Mouse (Mus musculus) adrenal gland (tissue): Measurements from ENCODE around the gene Nrbp1.

Experiments used
- intact Hi-C: fragments of 180-260 bp; cut with DNase I; formaldehyde crosslinking; loops from one replicate; pipeline ENCODE4 v1.15.1; 2025
- long read RNA-seq, 2 experiments: library from polyadenylated mRNA; unstranded; transcript quantifications; one replicate each; pipeline ENCODE4 v2.0.0; 2020; ENCODE audit warnings: borderline replicate concordance in 1 of 2; ENCODE audit not compliant: insufficient replicate concordance in 1 of 2

The Nrbp1 gene
- long read RNA-seq, experiment 1, transcript Nrbp1-201 (18 exons, 2,203 nt): major isoform, 47 of 71 reads
- long read RNA-seq, experiment 1, partial matches to known transcripts: 7 of 71 reads
- long read RNA-seq, experiment 1, other reads (novel, unspliced or antisense): 17 of 71 reads
- long read RNA-seq, experiment 2, transcript Nrbp1-201 (18 exons, 2,203 nt): major isoform, 42 of 63 reads
- long read RNA-seq, experiment 2, partial matches to known transcripts: 5 of 63 reads
- long read RNA-seq, experiment 2, other reads (novel, unspliced or antisense): 15 of 63 reads

DNA sequence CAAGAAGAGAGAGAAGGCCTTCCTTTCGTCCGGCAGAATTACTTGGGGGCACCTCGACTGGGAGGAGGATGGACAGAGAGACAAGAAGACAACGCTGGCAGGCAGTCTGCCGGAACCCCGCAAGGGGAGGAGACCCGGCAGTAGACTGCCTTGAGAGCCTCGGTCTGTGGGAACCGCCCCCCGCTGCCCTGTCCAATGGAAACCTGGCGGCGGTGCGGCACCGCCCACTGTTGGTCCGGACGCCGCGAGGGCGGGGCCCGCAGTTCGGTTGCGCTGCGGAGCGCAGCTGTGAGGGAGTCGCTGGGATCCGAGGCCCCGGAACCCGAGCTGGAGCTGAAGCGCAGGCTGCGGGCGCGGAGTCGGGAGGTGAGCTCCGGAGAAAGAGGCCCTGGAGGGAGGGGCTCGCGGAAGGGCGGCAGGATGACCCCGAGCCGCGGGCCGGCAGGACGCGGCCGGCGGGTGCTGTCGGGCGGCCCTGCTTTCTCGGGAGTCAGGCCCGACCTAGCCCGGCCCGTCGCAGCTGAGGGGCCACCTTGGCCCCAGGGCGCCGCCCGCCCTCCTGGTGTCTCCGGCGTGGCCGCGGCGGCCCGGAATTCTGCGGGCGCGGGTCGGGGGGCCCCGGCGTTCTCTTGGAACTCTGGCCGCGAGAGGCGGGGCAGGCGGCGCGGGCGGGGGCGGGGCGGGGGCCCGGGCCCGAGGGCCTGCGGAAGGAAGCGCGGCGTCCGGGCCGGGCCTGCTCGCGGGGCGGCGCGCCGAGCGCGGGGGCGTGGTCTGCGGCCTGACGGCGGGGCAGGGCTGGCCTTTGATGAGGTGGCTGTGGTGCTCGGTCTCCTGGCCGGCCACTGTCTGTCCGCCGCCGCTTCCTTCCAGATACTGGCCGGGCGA lies at the start of gene Nrbp1, which contains the start of gene Gm9970:
Gene Nrbp1, plus strand, starts transcription at position 228 of the 885 bp plus-strand sequence.
Gene Gm9970, minus strand, starts transcription at position 596 of the 885 bp plus-strand sequence.
- intact Hi-C loops: no loop called here

DNA sequence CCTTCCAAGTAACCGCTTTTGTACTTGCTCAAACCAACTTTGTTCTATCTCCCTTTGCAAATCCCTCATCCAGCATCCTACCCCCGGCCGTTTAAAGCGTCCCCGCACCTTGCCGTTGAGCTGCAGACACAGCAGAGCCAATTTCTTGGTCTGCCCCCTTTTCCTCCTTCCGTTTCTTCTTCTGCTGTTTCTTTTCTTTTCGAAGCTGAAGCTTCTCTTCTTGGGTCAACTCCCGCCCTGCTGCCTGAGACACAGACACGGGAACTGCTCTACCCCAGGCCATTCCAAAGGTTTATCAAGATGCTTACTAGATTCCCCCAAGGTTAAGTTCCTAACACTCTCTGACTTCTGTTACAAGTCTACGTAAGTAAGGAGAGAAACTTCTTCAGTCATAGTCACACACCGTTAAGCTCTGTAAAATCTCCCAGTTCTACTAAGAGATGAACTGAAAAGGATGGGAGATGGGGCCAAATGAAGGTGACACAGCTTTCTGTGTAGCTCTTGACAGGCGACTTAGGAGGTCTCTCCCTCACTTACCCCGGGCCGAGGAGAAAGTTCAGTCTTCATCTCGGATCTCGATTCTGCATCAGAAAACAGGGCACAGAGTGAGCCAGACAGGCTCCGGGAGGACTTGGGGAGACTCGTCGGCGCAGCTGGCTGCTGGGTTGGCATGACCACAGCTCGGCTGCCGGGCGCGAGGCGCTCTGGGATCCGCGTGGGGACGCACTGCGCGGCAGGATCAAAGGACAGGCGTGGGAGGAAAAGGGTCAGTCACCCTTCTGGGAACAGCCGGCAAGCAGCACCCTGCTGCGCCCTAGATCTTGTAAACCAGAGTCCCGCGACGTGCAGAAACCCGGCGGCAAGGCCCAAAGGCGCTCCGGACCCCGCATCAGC lies 48.4 kb upstream of the Nrbp1 start:
- intact Hi-C loops: no loop called here

DNA sequence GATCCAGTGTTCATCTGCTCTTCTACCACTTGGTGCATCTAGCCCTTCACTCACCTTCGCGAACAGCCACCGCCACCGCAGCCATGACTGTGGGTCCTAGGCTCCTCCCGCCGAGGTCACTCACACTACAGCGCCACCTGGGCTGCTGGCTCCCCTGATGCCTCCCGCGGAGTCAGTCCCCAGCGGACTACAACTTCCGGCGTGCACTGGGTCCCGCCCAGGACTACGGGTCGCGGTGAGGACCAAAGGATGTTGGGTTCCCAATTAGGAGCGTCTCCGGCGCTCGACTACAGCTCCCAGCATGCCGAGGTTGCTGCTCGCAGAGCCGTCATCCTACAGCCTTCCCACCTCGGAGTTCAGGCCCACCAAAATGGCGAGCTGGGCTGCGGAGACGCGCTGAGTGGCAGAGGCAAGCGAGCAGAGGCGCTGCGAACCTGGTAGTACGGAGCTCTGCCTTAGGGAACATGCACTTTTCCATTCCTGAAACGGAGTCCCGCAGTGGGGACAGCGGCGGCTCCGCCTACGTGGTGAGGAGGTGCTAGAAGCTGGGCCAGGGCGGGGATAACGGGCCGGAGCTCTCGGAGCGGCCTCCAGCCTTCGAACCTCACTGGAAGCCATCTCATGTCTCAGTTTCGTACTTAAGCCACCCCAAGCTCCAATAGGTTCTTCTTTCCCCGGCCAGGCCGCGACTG lies 47.6 kb upstream of the Nrbp1 start, which contains the start of the genes Snx17 and Eif2b4:
Gene Snx17, plus strand, starts transcription at position 289 of the 692 bp plus-strand sequence.
Gene Eif2b4, minus strand, starts transcription at position 492 of the 692 bp plus-strand sequence.
- intact Hi-C loops: no loop called here

DNA sequence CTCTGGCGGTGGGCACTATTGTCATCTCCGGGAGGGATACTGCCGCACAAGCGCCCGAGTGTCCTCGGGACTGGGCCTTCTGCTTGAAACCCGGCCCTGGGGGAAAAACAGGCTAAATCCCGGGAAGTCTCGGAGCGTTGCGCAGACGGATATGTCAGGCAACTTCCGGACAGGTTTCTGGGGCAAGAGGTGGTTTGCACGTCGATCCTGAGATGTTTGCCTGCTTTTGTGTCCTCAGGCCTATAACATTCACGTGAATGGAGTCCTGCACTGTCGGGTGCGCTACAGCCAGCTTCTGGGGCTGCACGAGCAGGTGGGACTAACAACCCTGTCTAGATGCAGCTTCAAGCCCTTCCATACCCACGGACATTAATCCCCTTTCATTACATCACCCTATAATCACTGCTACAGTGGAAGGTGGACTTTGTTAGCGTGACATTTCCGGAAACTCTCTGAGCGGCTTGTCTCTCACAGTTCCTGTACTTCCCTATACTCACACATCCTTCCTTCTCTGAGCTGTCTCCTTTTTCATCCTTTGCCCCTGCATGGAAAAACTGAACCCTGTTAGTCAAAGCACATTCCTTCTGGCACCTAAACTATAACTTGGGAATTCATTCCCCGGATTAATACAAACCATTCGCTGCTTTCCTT lies 46.9 kb upstream of the Nrbp1 start:
- intact Hi-C loops: no loop called here

DNA sequence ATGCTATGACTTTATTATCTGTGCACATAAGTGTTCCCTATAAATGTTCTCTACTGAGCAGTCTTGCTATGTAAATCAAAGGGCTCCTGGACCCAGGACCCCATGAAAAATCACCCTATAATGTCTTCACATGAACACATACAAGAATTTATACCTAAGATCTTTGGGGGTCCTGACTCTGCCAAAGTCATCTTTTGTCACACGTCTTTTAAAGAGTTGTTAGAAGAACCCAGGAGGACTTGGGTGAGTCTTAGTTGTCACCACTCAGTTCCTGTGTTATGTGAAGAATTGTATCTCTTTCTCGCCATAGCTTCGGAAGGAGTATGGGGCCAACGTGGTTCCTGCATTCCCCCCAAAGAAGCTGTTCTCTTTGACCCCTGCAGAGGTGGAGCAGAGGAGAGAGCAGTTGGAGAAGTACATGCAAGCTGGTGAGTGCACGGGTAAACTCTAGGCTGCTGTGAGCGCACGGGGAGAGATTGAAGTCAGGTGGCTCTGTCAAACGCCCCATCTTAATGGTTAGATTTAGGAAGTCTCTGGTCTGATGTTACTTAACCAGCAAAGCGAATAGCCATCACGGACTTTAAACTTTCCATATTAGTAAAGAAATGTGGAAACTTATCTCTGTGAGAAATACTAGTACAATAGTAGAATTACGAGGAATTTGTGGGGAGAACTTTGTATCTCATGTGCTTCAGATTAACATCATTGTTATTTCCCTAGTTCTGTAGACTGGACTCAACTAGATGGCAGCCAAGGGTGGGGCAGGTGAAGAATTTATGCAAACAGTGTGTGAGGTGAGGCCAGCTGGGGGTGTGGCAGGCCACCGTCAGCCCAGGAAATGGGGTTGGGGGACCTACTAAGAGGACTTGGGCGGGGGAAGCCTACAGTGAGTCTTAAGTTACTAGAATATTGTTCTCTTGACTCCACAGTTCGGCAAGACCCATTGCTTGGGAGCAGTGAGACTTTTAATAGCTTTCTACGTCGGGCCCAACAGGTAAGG lies 45.9 kb upstream of the Nrbp1 start:
- intact Hi-C loops: no loop called here

DNA sequence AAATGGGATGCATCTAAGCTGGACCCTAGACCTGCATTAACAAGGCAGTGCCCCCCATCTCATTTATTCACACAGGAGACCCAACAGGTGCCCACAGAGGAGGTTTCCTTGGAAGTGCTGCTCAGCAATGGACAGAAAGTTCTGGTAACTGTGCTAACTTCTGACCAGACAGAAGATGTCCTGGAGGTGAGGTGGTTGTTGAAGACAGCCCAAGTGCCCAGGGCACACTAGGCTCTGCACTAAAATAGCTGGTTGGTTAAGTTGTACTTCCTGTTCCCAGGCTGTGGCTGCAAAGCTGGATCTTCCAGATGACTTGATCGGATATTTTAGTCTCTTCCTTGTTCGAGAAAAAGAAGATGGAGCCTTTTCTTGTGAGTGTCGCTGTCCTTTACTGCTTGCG lies 45.0 kb upstream of the Nrbp1 start:
- intact Hi-C loops: no loop called here

DNA sequence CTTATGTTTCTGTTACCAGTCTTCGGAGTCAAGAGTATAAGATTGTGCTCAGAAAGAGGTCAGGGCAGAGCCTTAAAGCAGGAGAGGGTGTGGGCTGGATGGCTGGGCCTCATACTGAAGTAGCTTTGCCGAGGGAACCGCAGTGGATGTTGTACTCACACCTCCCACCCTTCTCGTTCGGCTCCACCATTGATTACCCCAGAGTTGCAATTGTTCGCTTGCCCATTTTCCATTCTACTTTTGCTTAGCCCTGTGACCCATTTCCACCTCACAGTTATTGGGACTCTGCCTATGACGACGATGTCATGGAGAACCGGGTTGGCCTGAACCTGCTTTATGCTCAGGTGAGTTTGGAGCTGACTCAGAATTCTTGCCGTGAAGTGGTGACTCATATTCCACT lies 44.5 kb upstream of the Nrbp1 start:
- intact Hi-C loops: no loop called here

- intact Hi-C loops: no loop called here
Measured at GRCm38 (mm10) chr5:31197072-31197471, 43.6 kb upstream of the Nrbp1 start.

GRCm38 (mm10) chr5:31198170-31198569 lies 42.5 kb upstream of the Nrbp1 start:
- intact Hi-C loops: no loop called here

DNA sequence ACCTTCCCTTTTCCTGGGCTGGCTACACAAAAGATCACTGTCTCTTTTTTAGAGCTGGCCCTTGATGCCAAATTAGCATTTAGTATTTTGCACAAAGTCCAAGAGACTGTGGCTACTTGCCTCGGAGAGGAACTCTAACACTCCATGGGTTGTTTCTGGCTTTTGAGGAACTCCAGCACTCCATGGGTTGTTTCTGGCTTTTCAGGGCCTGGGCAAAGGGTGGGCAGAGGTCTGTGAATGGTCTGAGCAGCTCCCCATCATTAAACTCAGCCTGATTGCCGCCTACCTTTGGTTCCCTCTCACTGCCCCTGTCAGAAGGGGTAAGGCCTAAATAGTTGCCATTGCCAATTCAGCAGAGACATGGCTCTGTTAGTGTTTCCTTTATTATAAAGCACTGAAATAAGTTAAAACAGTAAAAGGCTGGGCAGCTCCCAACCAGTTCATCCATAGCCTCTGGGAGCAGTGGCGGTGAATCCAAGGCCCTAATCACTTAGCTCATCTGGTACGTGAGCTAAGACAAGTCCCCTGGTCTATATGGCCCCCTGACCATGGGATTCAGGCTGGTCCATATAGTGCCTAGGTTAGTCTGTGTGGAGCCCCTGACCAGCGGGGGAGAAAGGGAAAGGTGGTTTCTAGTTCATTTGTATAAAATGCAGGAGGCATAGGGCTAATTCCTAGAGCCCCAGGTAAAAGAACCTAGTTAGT lies 41.9 kb upstream of the Nrbp1 start:
- intact Hi-C loops: no loop called here

GRCm38 (mm10) chr5:31199321-31199892 lies 41.3 kb upstream of the Nrbp1 start:
- intact Hi-C loops: no loop called here

GRCm38 (mm10) chr5:31199893-31200292 lies 40.8 kb upstream of the Nrbp1 start:
- intact Hi-C loops: loop anchor here (5.0 kb wide), 1 partner anchor 52 kb away; the partner anchor contains the start of gene Krtcap3

- intact Hi-C loops: loop anchor here (5.0 kb wide), 1 partner anchor 52 kb away; the partner anchor contains the start of gene Krtcap3
Measured at GRCm38 (mm10) chr5:31200327-31200768, 40.3 kb upstream of the Nrbp1 start.

DNA sequence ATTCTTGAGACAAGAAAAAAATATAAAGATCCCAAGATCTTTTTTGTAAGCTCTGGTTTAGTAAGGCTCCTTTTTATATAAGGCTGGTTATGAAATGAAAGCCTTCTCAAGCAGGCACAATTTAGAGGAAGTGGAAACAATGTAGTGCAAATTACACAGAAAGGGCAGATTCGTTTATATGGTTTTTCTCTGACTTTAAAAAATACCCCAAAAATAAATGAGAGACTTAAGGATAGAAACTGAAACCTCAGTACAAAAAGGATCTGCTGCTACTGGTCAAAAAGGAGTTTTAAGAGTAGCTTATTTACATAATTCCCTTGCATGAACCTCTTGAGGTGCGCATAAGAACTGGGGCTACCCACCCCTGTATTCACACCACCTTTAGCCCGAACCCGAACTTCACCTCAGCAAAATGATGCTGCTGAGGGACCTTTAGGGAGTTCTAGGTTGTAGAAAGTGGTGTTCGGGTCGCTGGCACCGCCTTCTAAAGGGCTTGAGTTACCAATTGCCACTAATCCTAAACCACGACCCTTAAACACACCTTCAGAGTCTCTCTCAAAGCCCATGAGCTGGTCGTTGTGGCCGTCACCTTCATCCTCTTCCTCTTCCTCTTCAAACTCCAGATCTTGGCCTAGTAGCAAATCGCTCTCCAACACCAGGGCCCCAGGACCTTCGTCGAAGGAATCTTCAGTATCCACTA lies 39.5 kb upstream of the Nrbp1 start:
- intact Hi-C loops: loop anchor here (5.0 kb wide), 1 partner anchor 51 kb away; the partner anchor contains the start of gene Krtcap3

- intact Hi-C loops: loop anchor here (5.0 kb wide), 1 partner anchor 50 kb away; the partner anchor contains the start of gene Krtcap3
Measured at GRCm38 (mm10) chr5:31201742-31202590, 38.7 kb upstream of the Nrbp1 start, which contains the start of gene Zfp513. Gene Zfp513, minus strand, starts transcription at chr5:31202303.

- intact Hi-C loops: loop anchor here (5.0 kb wide), 1 partner anchor 49 kb away; the partner anchor contains the start of gene Krtcap3
Measured at GRCm38 (mm10) chr5:31202933-31203332, 37.7 kb upstream of the Nrbp1 start.
